Mouse (Mus musculus) fibroblast of lung, adult 2 months (primary cell): ENCODE measurements around the gene Tuba1b.

Source experiments
- DNase-seq: peaks from one replicate; pipeline ENCODE4 v3.0.0-alpha.2; 2011; ENCODE audit warnings: low read depth

The Tuba1b gene

GRCm38 (mm10) chr15:98891198-98891742 lies 43.1 kb downstream of the Tuba1b start:
- no peak for DNase-seq

- DNase-seq, result no peak
Measured at GRCm38 (mm10) chr15:98887526-98887925, 46.8 kb downstream of the Tuba1b start.

- no peak for DNase-seq
Measured at GRCm38 (mm10) chr15:98886667-98887387, 47.5 kb downstream of the Tuba1b start.

- no peak for DNase-seq
Measured at GRCm38 (mm10) chr15:98884106-98884505, 50.3 kb downstream of the Tuba1b start.

GRCm38 (mm10) chr15:98883661-98884060 lies 50.7 kb downstream of the Tuba1b start:
- DNase-seq, result no peak

GRCm38 (mm10) chr15:98881656-98882008 lies 52.7 kb downstream of the Tuba1b start:
- no peak for DNase-seq
